Mouse (Mus musculus): ENCODE results near the gene Atm. TPM values are rescaled to one million over a fixed set of nuclear protein-coding genes. Genes with fewer than 3 reads are reported as not detected.

The Atm gene
- polyA plus RNA-seq, 1 experiment from 2014 or later, result 21.7 TPM

DNA sequence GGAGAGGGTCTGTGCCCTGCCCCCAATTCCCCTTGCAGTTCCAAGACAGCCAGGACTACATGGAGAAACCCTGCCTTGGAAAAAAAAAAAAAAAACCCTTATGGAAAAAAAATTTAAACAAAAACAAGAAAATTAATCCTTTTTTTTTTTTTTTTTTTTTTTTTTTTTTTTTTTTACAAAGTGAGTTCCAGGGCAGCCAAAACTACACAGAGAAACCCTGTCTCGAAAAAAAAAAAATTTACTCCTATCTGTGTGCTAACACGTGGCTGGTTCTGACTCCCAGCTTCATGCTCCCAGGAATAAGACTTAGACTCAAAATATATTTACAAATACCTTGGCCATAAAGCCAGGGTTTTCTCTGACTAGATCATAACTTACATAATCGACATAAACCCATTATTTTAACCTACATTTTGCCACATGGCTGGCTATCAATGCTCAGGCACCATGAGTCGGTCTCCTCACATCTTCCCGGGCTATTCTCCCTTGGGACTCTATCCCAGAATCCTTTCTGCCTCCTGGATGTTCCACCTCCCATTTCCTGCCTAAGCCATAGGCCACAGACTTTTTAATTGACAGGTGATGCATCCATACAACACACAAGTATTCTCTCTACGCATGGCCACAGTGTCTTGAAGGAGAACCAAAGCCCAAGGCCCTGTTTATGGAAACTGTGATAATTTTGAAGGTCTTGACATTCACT, 132.3 kb downstream of the Atm start:
- Histone ChIP-seq H3K36me3 (replicated peaks) (no peaks in the 10 kb centered on the region), H3K9me3 (no peaks in the 10 kb centered on the region), H3K4me3 (replicated peaks) (no peak overlapping the region), H3K27me3 (no peaks in the 10 kb centered on the region), H3K4me1 (peaks cover 24% of the 10 kb centered on the region), H3K27ac (no peak overlapping the region), H3K9ac (no peak overlapping the region), H3K4me2 (no peak overlapping the region)
- WGBS, result 87% methylated on average over 6 of the region's 6 CpGs
- ATAC-seq (ENCODE audit: low FRiP score), result no peak

DNA sequence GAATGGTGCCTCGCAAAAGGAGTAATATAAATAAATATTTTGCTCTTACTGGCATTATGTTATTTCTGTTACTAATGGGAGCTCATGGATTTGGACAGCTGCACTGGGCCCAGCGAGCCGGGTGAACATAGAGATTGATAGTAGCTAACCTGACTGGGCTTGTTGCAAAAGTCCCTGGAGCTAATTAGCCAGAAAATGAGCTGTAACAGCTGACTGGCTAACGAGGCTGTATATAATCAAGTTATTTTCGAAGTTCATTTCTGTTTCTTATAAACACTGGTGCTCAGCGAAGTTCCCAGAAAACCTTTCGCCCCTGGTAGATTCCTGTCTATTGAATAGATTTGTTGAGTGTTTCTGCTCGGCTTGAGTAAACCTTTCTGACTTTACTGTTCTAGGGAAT, 133.5 kb downstream of the Atm start:
- H3K4me1 ChIP-seq, result peaks cover 24% of the 10 kb centered on the region
- 57% methylated on average over 8 of the region's 8 CpGs for WGBS
- no peak overlapping the region for H3K9ac ChIP-seq
- no peak overlapping the region for H3K27ac ChIP-seq
- no peak for ATAC-seq (ENCODE audit: low FRiP score)
- H3K9me3 ChIP-seq, result no peaks in the 10 kb centered on the region
- H3K36me3 ChIP-seq (replicated peaks), result no peaks in the 10 kb centered on the region
- no peaks in the 10 kb centered on the region for H3K27me3 ChIP-seq
- H3K4me2 ChIP-seq, result no peak overlapping the region
- H3K4me3 ChIP-seq (replicated peaks), result no peak overlapping the region

DNA sequence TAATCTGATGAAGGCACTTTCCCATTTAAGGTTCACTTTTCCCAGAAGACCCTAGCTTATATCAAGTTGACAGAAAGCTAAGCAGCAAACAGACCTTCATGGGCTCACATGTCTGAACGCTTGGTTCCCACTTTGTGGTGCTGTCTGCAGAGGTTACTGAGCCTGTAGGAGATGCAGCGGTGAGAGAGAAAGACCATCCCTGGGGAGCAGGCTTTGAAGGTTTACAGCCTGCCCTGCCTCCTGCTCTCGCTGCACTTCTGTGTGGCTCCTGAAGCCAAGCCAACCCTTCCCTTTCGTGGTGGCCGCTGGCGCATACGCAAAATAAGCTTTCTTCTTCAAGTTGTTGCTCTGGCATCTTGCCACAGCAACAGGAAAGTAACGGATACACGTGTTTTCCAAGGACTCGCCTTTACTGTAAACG, 134.2 kb downstream of the Atm start, which contains the start of gene 4930550C14Rik:
TSS of gene 4930550C14Rik (plus strand) at position 35 of the 421 bp plus-strand sequence.
- H3K4me3 ChIP-seq (replicated peaks), result no peak within 1 kb of the TSS
- H3K4me2 ChIP-seq, result no peak within 1 kb of the TSS
- peaks cover 24% of the 10 kb centered on the region for H3K4me1 ChIP-seq
- H3K9ac ChIP-seq, result no peak within 1 kb of the TSS
- H3K36me3 ChIP-seq (replicated peaks), result no peaks in the 10 kb centered on the region
- H3K27me3 ChIP-seq, result no peaks in the 10 kb centered on the region
- H3K27ac ChIP-seq, result no peak within 1 kb of the TSS
- WGBS, result 28% methylated on average over 11 of the region's 11 CpGs
- H3K9me3 ChIP-seq, result no peaks in the 10 kb centered on the region
- no peak for ATAC-seq (ENCODE audit: low FRiP score)

DNA sequence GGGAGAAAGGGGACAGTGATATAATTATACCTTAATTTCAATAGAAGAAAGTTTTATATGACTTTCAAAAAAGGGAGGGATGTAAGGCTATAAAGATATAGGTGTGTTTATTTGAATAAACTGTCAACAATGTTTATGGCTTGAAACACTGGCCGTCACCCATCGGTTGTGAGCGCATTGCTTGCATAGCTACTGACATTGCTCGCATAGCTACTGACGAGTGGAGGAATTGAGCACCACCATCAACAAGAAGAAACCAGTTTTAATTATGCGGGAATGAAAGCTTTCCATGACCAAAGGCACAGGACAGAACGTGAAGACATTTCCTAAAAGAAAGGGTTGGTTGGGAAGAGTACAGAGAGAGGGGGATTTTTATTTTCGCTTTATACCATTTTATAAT, 135.4 kb downstream of the Atm start:
- Histone ChIP-seq H3K36me3 (replicated peaks) (no peaks in the 10 kb centered on the region), H3K27me3 (no peaks in the 10 kb centered on the region), H3K9ac (no peak overlapping the region), H3K4me1 (peaks cover 24% of the 10 kb centered on the region), H3K4me3 (replicated peaks) (no peak overlapping the region), H3K9me3 (no peaks in the 10 kb centered on the region), H3K4me2 (no peak overlapping the region), H3K27ac (no peak overlapping the region)
- ATAC-seq (ENCODE audit: low FRiP score), result no peak
- WGBS, result 92% methylated on average over 8 of the region's 8 CpGs

DNA sequence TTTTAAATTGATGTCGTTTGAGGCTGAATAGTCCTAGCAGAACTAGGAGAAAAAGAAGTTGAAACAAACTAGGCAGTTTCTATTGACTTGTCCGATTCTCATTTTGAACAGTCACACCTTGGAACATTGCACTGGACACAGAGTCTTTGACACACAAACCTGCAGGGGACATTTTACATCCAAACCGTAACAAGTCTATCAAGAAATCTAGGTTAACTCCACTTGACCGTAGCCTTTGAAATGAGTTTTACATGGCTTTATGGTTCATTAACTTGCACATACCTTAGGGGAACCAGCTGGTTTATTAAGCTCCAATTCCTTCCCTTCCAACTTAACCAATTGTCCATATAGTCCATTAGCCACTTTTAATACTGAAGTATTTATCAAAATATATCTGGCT, 135.8 kb downstream of the Atm start:
- Histone ChIP-seq H3K27ac (no peak overlapping the region), H3K9ac (no peak overlapping the region), H3K36me3 (replicated peaks) (no peaks in the 10 kb centered on the region), H3K27me3 (no peaks in the 10 kb centered on the region), H3K4me1 (peaks cover 23% of the 10 kb centered on the region), H3K9me3 (no peaks in the 10 kb centered on the region), H3K4me3 (replicated peaks) (no peak overlapping the region), H3K4me2 (no peak overlapping the region)
- 85% methylated on average over 4 of the region's 4 CpGs for WGBS
- ATAC-seq (ENCODE audit: low FRiP score), result no peak

DNA sequence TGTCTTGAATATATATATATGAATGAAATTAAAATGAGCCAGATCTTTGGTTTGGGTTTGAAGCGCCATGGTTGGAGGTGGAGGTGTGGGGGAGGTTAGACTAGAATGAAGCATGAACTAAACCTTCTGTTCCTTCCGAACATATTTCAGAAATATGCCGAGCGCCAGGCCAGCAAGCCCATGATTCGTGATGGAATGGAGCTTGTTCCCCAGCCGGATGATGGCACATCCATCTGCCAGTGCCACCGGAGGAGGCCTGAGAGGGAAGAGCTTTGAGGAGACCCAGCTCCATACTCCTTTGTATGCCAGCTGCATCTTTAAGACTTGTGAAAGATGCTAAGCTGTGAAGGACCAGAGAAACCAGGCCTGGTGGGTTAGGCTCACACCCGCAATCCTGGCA, 137.0 kb downstream of the Atm start:
- peaks cover 12% of the 10 kb centered on the region; the same call in 1 of the 2 replicates for H3K4me1 ChIP-seq
- no peaks in the 10 kb centered on the region for H3K36me3 ChIP-seq (replicated peaks)
- H3K27ac ChIP-seq, result no peak overlapping the region
- WGBS, result 93% methylated on average over 8 of the region's 8 CpGs
- H3K27me3 ChIP-seq, result no peaks in the 10 kb centered on the region
- no peak overlapping the region for H3K9ac ChIP-seq
- H3K9me3 ChIP-seq, result no peaks in the 10 kb centered on the region
- no peak overlapping the region for H3K4me2 ChIP-seq
- no peak overlapping the region for H3K4me3 ChIP-seq (replicated peaks)
- ATAC-seq (ENCODE audit: low FRiP score), result no peak

DNA sequence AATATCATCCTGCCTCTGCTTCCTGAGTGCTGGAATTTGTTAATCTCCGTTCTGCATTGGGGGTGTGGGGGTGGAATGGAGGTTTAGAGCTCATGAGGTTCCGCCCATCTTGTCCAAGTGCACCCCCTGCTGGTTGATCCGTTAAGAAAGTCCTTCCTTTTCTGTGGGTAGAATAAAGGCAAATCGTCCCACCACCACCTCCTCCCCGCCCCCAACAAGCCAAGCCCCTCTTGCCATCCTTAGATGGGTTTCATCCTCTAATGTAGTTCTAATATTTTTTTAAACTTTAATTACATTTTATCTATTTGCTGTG, 138.2 kb downstream of the Atm start:
- H3K27me3 ChIP-seq, result no peaks in the 10 kb centered on the region
- H3K36me3 ChIP-seq (replicated peaks), result no peaks in the 10 kb centered on the region
- 0 out of 2 replicates have a peak, but pooled peaks cover 10% of the 10 kb centered on the region for H3K4me1 ChIP-seq
- 14% methylated on average over 5 of the region's 5 CpGs for WGBS
- H3K9me3 ChIP-seq, result no peaks in the 10 kb centered on the region
- no peak overlapping the region for H3K4me2 ChIP-seq
- H3K27ac ChIP-seq, result no peak overlapping the region
- ATAC-seq (ENCODE audit: low FRiP score), result no peak
- H3K4me3 ChIP-seq (replicated peaks), result no peak overlapping the region
- H3K9ac ChIP-seq, result no peak overlapping the region

DNA sequence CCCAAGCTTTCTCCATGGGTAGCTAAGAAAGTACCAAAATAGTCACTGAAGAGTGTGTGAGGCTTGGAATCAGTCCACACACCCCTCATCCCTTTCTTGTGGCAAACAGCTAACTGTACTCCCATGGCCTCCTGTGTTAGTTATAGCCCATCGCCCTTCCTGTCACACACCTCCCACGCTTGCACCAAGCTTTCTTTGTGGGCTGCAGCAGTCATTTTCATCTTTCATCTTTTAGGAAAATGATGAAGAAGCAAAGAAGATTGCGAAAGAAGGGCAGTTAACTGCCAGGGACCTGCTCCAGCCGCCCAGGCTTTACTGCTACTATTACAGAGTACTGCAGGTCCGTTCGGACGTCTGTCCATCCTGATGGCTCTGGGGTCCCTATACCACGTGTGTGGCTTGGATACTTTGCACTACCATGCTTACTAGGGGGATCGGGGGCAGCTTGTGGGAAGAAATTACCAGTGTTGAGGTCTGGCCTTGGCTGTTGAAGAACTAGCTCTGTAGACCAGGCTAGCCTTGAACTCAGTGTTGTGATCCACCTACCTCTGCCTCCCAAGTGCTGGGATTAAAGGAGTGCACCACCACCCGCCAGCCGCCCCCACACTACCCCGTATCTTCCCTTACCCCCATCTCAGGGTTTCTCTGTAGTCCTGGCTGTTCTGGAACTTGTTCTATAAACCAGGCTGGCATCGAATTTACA, 138.7 kb downstream of the Atm start:
- H3K9ac ChIP-seq, result no peak overlapping the region
- no peak overlapping the region for H3K4me2 ChIP-seq
- H3K27me3 ChIP-seq, result no peaks in the 10 kb centered on the region
- H3K27ac ChIP-seq, result no peak overlapping the region
- WGBS, result 79% methylated on average over 13 of the region's 13 CpGs
- H3K9me3 ChIP-seq, result no peaks in the 10 kb centered on the region
- H3K4me1 ChIP-seq, result 0 out of 2 replicates have a peak, but pooled peaks cover 8% of the 10 kb centered on the region
- H3K36me3 ChIP-seq (replicated peaks), result no peaks in the 10 kb centered on the region
- no peak for ATAC-seq (ENCODE audit: low FRiP score)
- H3K4me3 ChIP-seq (replicated peaks), result no peak overlapping the region

DNA sequence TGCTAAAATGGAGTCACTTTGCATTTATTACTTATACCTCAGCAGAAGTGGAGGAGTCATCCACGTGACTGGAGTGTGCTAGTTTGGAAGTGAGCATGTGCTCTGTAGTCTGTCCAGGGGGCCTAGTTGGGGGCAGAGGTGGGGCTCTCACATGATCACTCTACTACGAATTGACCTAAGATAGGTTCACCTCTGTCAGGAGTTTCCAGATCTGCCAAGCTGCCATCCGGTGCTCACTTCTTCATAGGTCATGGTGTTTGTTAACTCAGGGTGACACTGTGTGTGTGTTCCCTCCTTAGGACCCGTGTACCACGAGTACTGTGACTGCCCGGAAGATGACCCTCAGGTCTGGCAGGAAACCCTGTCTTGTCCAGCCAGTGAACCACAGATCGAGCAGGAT, 146.4 kb downstream of the Atm start:
- Histone ChIP-seq H3K9ac (no peak overlapping the region), H3K27me3 (no peaks in the 10 kb centered on the region), H3K36me3 (replicated peaks) (no peaks in the 10 kb centered on the region), H3K4me2 (no peak overlapping the region), H3K27ac (no peak overlapping the region), H3K4me3 (replicated peaks) (no peak overlapping the region), H3K4me1 (0 out of 2 replicates have a peak, but pooled peaks cover 2% of the 10 kb centered on the region), H3K9me3 (no peaks in the 10 kb centered on the region)
- no peak for ATAC-seq (ENCODE audit: low FRiP score)
- WGBS, result 88% methylated on average over 7 of the region's 7 CpGs

Small RNA genes within 50 kb of the gene (microRNA-seq; reads per million reads assigned to microRNA genes)
- gene Mir130c, result not detected

Other genes with a start within 250 kb of the Atm start
- 0.29 and 0.36 TPM in 2 replicates for gene Exph5, start 235.1 kb downstream of the Atm start, polyA plus RNA-seq (2016; fragmentation: Nextera tagmentation; extraction: Ambion mirVana)
- gene Kdelc2, start 152.7 kb downstream of the Atm start, polyA plus RNA-seq (2016; fragmentation: Nextera tagmentation; extraction: Ambion mirVana), result 7.4 and 8.1 TPM in 2 replicates
- 0.11 and 0.32 TPM in 2 replicates for gene 4930550C14Rik, start 134.4 kb downstream of the Atm start, polyA plus RNA-seq (2016; fragmentation: Nextera tagmentation; extraction: Ambion mirVana)
- gene Npat, start 307 bp upstream of the Atm start, polyA plus RNA-seq (2016; fragmentation: Nextera tagmentation; extraction: Ambion mirVana), result 20.5 and 21.0 TPM in 2 replicates
- 79.0 and 86.2 TPM in 2 replicates for gene Acat1, start 73.6 kb upstream of the Atm start, polyA plus RNA-seq (2016; fragmentation: Nextera tagmentation; extraction: Ambion mirVana)
- gene Cul5, start 133.3 kb upstream of the Atm start, polyA plus RNA-seq (2016; fragmentation: Nextera tagmentation; extraction: Ambion mirVana), result 48.4 and 48.6 TPM in 2 replicates
- gene Rab39, start 169.5 kb upstream of the Atm start, polyA plus RNA-seq (2016; fragmentation: Nextera tagmentation; extraction: Ambion mirVana), result 3.6 and 4.1 TPM in 2 replicates
- 3.2 and 3.8 TPM in 2 replicates for gene Slc35f2, start 234.8 kb upstream of the Atm start, polyA plus RNA-seq (2016; fragmentation: Nextera tagmentation; extraction: Ambion mirVana)

All from forebrain, embryonic 12.5 days (tissue).